Mouse (Mus musculus) adrenal gland, postnatal 4 days (tissue): ENCODE data around the gene Unc45b. TPM values are rescaled to one million over a fixed set of nuclear protein-coding genes. Genes with fewer than 3 reads are reported as not detected.
"Not testable (repeated sequence)": the region's sequence is repeated elsewhere in the genome, so short reads cannot be mapped to it uniquely, and the experiment has no call there.

Experiments
- DNase-seq, 2 experiments: peaks; one replicate each; pipeline ENCODE4 v3.0.0; 2021 to 2022; ENCODE audit warnings: low spot score in 2 of 2, mixed read lengths in 2 of 2
- microRNA-seq: library from miRNA; unstranded; fragments of <30 nt; microRNA quantifications from one replicate; pipeline ENCODE4 v1.2.0, GENCODE M21; 2021
- total RNA-seq, 2 experiments: library from RNA; stranded (reverse); gene quantifications; 2 replicates each; pipeline ENCODE4 v1.2.3; 2021

The Unc45b gene
- total RNA-seq, 2 experiments from 2014 or later = 14.9 to 15.5 TPM

DNA sequence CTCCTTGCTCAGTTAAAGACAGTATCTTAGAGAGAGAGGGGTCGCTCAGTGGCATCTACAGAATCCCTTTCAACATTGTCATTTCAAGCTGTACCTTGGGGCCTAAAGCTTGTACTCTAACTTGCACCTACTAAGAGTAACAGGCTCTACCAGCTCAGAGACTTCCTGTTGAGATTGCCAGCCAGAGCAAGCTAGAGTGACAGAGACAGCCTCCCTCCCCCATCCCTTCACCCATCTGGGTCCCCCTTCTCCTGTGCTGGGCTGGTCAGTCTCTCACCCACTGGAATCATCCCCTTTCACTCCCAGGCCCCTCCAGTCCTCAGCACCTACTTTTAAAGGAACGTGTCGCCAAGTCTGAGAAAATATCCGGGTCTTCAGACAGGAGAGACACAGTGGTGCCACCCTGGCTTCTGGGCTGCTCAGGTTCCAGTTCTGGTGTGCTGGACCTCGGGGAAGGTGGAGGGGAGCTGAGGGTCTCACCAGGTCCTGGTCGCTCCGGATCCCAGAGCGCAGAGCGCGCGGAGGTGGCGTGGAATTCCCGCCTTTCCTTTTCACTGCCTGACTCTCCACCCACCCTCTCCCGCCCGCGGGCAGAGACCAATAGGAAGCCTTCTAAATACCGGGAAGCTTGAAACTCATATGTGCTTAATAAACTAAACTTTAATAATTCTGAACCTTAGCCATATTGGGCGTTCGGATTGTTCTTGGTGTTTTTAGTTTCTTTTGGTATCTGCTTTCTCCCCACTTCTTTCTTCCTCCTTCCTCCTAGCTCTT, 80.4 kb downstream of the Unc45b start:
- DNase-seq = not testable (repeated sequence)

DNA sequence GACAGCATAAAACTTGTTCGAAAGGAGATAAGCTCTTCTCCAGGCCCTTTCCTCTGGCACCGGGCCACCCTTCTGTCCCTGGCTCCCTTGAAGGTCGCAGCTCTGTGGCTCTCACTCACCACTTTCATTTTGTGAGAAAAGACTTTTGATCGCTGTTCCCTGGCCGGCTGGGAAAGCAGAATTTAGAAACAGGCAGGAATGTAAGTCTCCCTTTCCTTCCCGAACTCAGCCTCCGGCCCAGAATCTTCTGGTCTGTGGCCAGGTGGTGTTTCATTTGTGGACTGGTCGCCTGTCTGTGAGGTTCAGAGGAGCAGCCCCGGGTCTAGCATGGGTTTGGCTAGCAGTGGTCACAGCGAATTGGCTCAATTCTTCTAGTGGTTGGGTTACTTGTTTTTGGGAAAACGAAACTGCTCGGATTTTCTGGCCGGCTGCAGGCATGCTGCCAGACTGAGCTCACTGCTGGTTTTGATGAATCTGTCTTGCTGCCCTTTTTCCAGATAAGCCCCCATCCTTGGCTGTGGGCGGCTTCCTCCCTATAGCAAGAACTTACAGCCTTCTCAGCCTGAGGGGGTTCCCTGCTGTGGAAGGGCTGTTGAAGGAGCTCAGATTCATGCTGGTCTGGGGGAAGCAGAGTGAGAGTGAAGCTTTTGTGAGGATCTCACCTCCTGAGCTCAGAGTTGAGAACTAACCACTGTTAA, 81.3 kb downstream of the Unc45b start, which contains the start of gene Slfn9:
Gene Slfn9, minus strand, starts transcription at position 362 of the 698 bp plus-strand sequence.
- peak; percentile 15 to 43 for DNase-seq

Small RNAs within 50 kb of the gene (microRNA-seq; reads per million reads assigned to microRNA genes)
- not detected for gene Mir7679

Other genes with a start within 250 kb of the Unc45b start
- 1 to 10 TPM in 1 of 2 experiments, under 1 TPM in 1; 0.53 to 1.0 TPM for gene Cct6b, start 146.2 kb upstream of the Unc45b start, total RNA-seq
- 10 to 100 TPM; 22.2 to 22.6 TPM for gene Zfp830, start 146.2 kb upstream of the Unc45b start, total RNA-seq
- gene Lig3, start 129.4 kb upstream of the Unc45b start, total RNA-seq = 10 to 100 TPM; 31.5 to 34.9 TPM
- 10 to 100 TPM; 10.6 to 12.0 TPM for gene Rffl, start 39.3 kb upstream of the Unc45b start, total RNA-seq
- 10 to 100 TPM; 16.4 to 16.8 TPM for gene Rad51d, start 19.9 kb upstream of the Unc45b start, total RNA-seq
- gene Fndc8, start 18.4 kb upstream of the Unc45b start, total RNA-seq = under 1 TPM; 0.23 to 0.25 TPM
- 10 to 100 TPM; 30.7 to 33.4 TPM for gene Nle1, start 2.1 kb upstream of the Unc45b start, total RNA-seq
- 10 to 100 TPM; 25.0 to 25.4 TPM for gene Slfn5, start 40.8 kb downstream of the Unc45b start, total RNA-seq
- gene Slfn9, start 81.3 kb downstream of the Unc45b start, total RNA-seq = 10 to 100 TPM; 15.7 to 18.1 TPM
- gene Slfn8, start 110.3 kb downstream of the Unc45b start, total RNA-seq = 1 to 10 TPM in 1 of 2 experiments, under 1 TPM in 1; 0.84 to 1.3 TPM
- 1 to 10 TPM; 5.2 to 5.3 TPM for gene Slfn2, start 154.6 kb downstream of the Unc45b start, total RNA-seq
- gene Slfn1, start 206.3 kb downstream of the Unc45b start, total RNA-seq = under 1 TPM; 0.25 to 0.54 TPM